Mouse (Mus musculus): Measurements from ENCODE around the gene Tead3. TPM values are rescaled to one million over a fixed set of nuclear protein-coding genes. Genes with fewer than 3 reads are reported as not detected.
"Not testable (repeated sequence)": the region's sequence is repeated elsewhere in the genome, so short reads cannot be mapped to it uniquely, and the experiment has no call there.

Gene Tead3
- polyA plus RNA-seq, 1 experiment: 58.5 TPM

GRCm38 (mm10) chr17:28332113-28332914, 18.3 kb downstream of the Tead3 start:
- no peak overlapping the region for H3K4me3 ChIP-seq (ENCODE audit: insufficient read depth, low read length)
- TF ChIP-seq POLR2A (IDR thresholded peaks at IDR 0.05; ENCODE audit: low read depth, low read length) (peak; percentile 41; the same call in 1 of the 2 replicates), CTCF (IDR thresholded peaks at IDR 0.05; ENCODE audit: borderline replicate concordance, insufficient read depth, low read length) (no peak)
- peaks cover 3% of the 10 kb centered on the region for H3K4me1 ChIP-seq (ENCODE audit: control insufficient read depth, insufficient read depth, low read length)
- H3K27ac ChIP-seq (ENCODE audit: insufficient read depth, low read length): no peak overlapping the region

- Histone ChIP-seq H3K4me1 (ENCODE audit: control insufficient read depth, insufficient read depth, low read length) (peaks cover 7% of the 10 kb centered on the region), H3K27ac (ENCODE audit: insufficient read depth, low read length) (no peak overlapping the region), H3K4me3 (ENCODE audit: insufficient read depth, low read length) (peak overlapping the region; percentile 23; the same call in 1 of the 2 replicates)
- TF ChIP-seq POLR2A (IDR thresholded peaks at IDR 0.05; ENCODE audit: low read depth, low read length) (peak; percentile 65), CTCF (IDR thresholded peaks at IDR 0.05; ENCODE audit: borderline replicate concordance, insufficient read depth, low read length) (no peak)
These were observed 19.1 kb downstream of the Tead3 start for GRCm38 (mm10) chr17:28331241-28332112.

DNA sequence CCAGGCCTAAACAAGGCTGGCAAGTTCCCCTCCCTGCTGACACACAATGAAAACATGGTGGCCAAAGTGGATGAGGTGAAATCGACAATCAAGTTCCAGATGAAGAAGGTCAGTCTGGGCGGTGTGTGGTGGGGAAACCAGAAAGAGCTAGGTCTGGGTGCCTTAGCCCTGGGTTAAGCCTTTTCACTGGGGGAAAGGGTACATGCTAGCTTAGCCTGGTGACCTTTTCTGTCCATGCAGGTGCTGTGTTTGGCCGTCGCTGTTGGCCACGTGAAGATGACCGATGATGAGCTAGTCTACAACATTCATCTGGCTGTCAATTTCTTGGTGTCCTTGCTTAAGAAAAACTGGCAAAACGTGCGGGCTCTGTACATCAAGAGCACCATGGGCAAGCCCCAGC, 20.0 kb downstream of the Tead3 start:
- Histone ChIP-seq H3K27ac (ENCODE audit: insufficient read depth, low read length) (0 out of 2 replicates have a peak overlapping the region, but pooled peaks have one; percentile 83), H3K4me3 (ENCODE audit: insufficient read depth, low read length) (peak overlapping the region; percentile 23)
- H3K4me1 ChIP-seq (ENCODE audit: control insufficient read depth, insufficient read depth, low read length): not testable (repeated sequence)
- TF ChIP-seq POLR2A (IDR thresholded peaks at IDR 0.05; ENCODE audit: low read depth, low read length): peak; percentile 56; the same call in 1 of the 2 replicates

GRCm38 (mm10) chr17:28330232-28330546, 20.4 kb downstream of the Tead3 start:
- H3K4me1 ChIP-seq (ENCODE audit: control insufficient read depth, insufficient read depth, low read length): peaks cover 7% of the 10 kb centered on the region
- peak overlapping the region; percentile 85 for H3K4me3 ChIP-seq (ENCODE audit: insufficient read depth, low read length)
- TF ChIP-seq CTCF (IDR thresholded peaks at IDR 0.05; ENCODE audit: borderline replicate concordance, insufficient read depth, low read length) (no peak), POLR2A (IDR thresholded peaks at IDR 0.05; ENCODE audit: low read depth, low read length) (peak; percentile 45)
- H3K27ac ChIP-seq (ENCODE audit: insufficient read depth, low read length): peak overlapping the region; percentile 83

- Histone ChIP-seq H3K4me1 (ENCODE audit: control insufficient read depth, insufficient read depth, low read length) (peaks cover 7% of the 10 kb centered on the region), H3K4me3 (ENCODE audit: insufficient read depth, low read length) (peak overlapping the region; percentile 85)
- TF ChIP-seq CTCF (IDR thresholded peaks at IDR 0.05; ENCODE audit: borderline replicate concordance, insufficient read depth, low read length) (no peak), POLR2A (IDR thresholded peaks at IDR 0.05; ENCODE audit: low read depth, low read length) (peak; percentile 45)
These were observed 20.9 kb downstream of the Tead3 start for GRCm38 (mm10) chr17:28329503-28330231.

DNA sequence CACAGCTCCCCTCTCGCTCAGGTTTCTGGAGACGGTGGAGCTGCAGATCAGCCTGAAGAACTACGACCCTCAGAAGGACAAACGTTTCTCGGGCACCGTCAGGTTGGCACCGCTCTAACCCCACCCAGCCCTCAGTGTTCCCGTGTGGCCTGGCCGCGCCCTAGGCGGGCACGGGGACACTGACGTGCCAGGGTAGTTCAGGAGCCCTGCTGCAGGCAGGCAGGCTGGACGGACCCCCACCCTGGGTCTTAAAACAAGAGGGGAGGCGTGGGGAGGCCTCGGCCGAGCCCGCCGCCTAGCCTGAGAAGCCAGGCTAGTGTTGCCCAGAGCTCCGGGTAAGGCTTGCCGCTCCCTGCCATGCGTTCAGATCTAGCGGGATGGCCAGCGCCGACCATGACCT, 21.7 kb downstream of the Tead3 start:
- no peak for TF ChIP-seq CTCF (IDR thresholded peaks at IDR 0.05; ENCODE audit: borderline replicate concordance, insufficient read depth, low read length)
- TF ChIP-seq POLR2A (IDR thresholded peaks at IDR 0.05; ENCODE audit: low read depth, low read length): no peak; the same call in 1 of the 2 replicates
- H3K4me1 ChIP-seq (ENCODE audit: control insufficient read depth, insufficient read depth, low read length): peaks cover 7% of the 10 kb centered on the region
- peak overlapping the region; percentile 83 for H3K27ac ChIP-seq (ENCODE audit: insufficient read depth, low read length)
- peak overlapping the region; percentile 85 for H3K4me3 ChIP-seq (ENCODE audit: insufficient read depth, low read length)

More at GRCm38 (mm10) chr17:28329503-28330231, 20.9 kb downstream of the Tead3 start:
- H3K27ac ChIP-seq (ENCODE audit: insufficient read depth, low read length): peak overlapping the region; percentile 83

GRCm38 (mm10) chr17:28328366-28328928, 22.2 kb downstream of the Tead3 start, which contains the start of gene Rpl10a:
TSS of gene Rpl10a (plus strand) at chr17:28328471.
- peaks cover 7% of the 10 kb centered on the region for H3K4me1 ChIP-seq (ENCODE audit: control insufficient read depth, insufficient read depth, low read length)
- H3K27ac ChIP-seq (ENCODE audit: insufficient read depth, low read length): peak within 1 kb of the TSS; percentile 83
- H3K4me3 ChIP-seq (ENCODE audit: insufficient read depth, low read length): peak within 1 kb of the TSS; percentile 85
- TF ChIP-seq CTCF (IDR thresholded peaks at IDR 0.05; ENCODE audit: borderline replicate concordance, insufficient read depth, low read length) (peak; percentile 51), POLR2A (IDR thresholded peaks at IDR 0.05; ENCODE audit: low read depth, low read length) (peak; percentile 99)

DNA sequence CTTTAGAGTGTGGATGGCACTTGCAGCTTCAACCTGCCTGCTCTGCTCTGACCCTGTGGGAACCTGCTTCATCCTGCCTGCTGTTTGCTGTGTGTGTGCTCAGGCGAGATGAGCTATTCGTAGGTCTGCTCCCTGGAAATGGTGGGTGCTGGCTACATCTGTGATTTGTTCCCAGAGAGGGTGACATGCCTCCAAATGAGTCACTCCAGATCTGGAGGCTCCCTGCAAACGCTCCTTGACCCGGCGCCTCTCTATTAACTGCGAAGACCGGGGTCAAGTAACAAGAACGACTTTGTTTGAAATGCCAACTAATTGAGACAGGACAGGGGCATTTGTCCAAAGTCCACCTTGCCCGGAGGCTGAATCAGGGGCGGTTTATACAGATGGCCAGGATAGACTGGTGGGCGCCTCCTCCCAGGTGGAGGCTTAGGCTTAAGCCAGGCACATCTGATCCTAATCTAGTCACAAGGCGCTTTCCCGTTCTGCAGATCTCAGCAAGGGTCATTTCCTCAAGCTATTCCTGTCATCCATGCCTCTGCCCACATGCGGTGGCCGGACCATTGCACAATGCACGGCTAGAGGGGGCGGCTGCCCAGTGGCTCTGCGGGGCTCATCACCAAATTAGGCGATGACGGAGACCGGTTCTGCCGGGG, 22.8 kb downstream of the Tead3 start:
- Histone ChIP-seq H3K4me1 (ENCODE audit: control insufficient read depth, insufficient read depth, low read length) (peaks cover 7% of the 10 kb centered on the region), H3K27ac (ENCODE audit: insufficient read depth, low read length) (peak overlapping the region; percentile 83), H3K4me3 (ENCODE audit: insufficient read depth, low read length) (peak overlapping the region; percentile 10; the same call in 1 of the 2 replicates)
- no peak for TF ChIP-seq CTCF (IDR thresholded peaks at IDR 0.05; ENCODE audit: borderline replicate concordance, insufficient read depth, low read length)
- TF ChIP-seq POLR2A (IDR thresholded peaks at IDR 0.05; ENCODE audit: low read depth, low read length): no peak; the same call in 1 of the 2 replicates

Measured in embryonic fibroblast, embryonic 13.5 days (primary cell).